Mouse (Mus musculus) lung, embryonic 15.5 days (tissue): ENCODE measurements around the gene Tbc1d23. TPM values are rescaled to one million over a fixed set of nuclear protein-coding genes. Genes with fewer than 3 reads are reported as not detected.

Experiments
- ATAC-seq: fragments of 200-750 bp; cut with Nextera tagmentation; 2 replicates; pipeline ENCODE4 v1.8.0; 2017; ENCODE audit warnings: moderate number of reproducible peaks, borderline replicate concordance; ENCODE audit not compliant: low FRiP score, low TSS enrichment; ENCODE audit errors: extremely low read depth
- H3K27ac ChIP-seq: fragments of 300-500 bp; sonication (generic); 2 replicates; pipeline ENCODE4 v1.5.1; 2015; ENCODE audit warnings: moderate library complexity, mild to moderate bottlenecking, inconsistent platforms
- H3K27me3 ChIP-seq: fragments of 300-500 bp; sonication (generic); 2 replicates; pipeline ENCODE4 v1.6.1; 2015; ENCODE audit warnings: inconsistent platforms
- H3K36me3 ChIP-seq: fragments of 300-500 bp; sonication (generic); 2 replicates; pipeline ENCODE4 v1.6.1; 2015; ENCODE audit warnings: inconsistent platforms
- H3K4me1 ChIP-seq: fragments of 300-500 bp; sonication (generic); 2 replicates; pipeline ENCODE4 v1.6.1; 2015; ENCODE audit warnings: inconsistent platforms
- H3K4me2 ChIP-seq: fragments of 300-500 bp; sonication (generic); 2 replicates; pipeline ENCODE4 v1.6.1; 2015; ENCODE audit warnings: inconsistent platforms, mild to moderate bottlenecking, moderate library complexity
- H3K4me3 ChIP-seq: fragments of 300-500 bp; sonication (generic); 2 replicates; pipeline ENCODE4 v1.5.1; 2015; ENCODE audit warnings: mild to moderate bottlenecking, inconsistent platforms
- H3K9ac ChIP-seq: fragments of 300-500 bp; sonication (generic); 2 replicates; pipeline ENCODE4 v1.6.1; 2015; ENCODE audit warnings: inconsistent platforms
- H3K9me3 ChIP-seq: fragments of 300-500 bp; sonication (generic); 2 replicates; pipeline ENCODE4 v1.6.1; 2016; ENCODE audit warnings: inconsistent platforms
- WGBS: fragments of 180-500 bp; shearing (Covaris S2); methylation state at CpG from one replicate; pipeline ENCODE4 v1.1.7; 2015; 5-methylcytosine and 5-hydroxymethylcytosine counted together
- polyA plus RNA-seq: library from polyadenylated mRNA; unstranded; fragments of >200 nt; fragmentation: Nextera tagmentation; extraction: Ambion mirVana; gene quantifications from 2 replicates; pipeline ENCODE4 v1.2.1, GENCODE M21; 2015

The Tbc1d23 gene
- polyA plus RNA-seq, 1 experiment from 2014 or later, result 22.5 TPM

DNA sequence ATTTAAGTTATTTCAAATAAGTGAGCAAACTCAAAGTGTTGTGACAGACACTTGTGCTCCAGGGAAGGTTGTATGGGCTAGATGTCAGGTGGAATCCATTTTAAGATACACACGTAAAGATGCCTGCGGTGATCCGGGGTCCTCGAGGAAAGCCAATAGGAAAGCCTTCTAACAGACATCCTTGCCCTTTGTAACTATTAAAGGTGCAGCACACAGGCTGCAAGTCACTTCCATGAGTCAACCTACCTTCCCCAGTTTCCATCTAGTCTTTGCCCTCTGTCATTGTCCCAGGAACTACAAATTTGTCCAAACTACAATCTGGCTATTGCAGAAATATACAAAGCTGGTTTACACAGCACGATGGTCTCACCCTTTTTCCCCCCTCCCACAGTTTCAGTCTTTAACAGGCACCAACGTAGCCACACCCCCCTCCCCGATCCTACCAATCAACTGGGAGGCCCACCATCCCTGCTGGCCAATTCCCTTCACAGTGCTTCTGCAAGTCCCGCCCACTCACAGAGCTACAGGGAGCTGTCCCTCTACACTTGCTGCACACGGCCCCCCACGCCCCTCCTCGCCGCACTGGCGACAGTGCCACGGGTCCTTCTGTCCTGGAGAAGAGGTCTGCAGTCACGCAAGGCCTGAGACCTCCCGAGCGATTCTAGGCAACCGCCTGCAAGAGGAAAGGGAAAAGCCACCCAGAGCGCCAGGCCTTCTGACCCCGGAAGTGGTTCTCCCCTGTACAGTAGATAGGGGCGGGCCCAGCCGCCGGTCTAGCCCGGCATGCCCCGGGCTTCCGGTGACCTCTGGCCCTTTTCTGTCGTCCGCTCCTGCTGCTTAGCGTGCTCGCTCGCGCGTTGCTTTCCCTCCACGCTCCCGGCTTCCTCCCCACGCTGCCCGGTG is 110.1 kb downstream of the Tbc1d23 start, which contains the start of gene Tomm70a:
Gene Tomm70a (plus strand): TSS at position 791 of the 903 bp plus-strand sequence.
- WGBS, result under 1% methylated on average over 37 of the region's 37 CpGs
- Histone ChIP-seq H3K9me3 (no peaks in the 10 kb centered on the region), H3K4me3 (peak within 1 kb of the TSS; percentile 86), H3K9ac (peak within 1 kb of the TSS; percentile 93), H3K27me3 (no peaks in the 10 kb centered on the region), H3K27ac (peak within 1 kb of the TSS; percentile 92), H3K36me3 (no peaks in the 10 kb centered on the region), H3K4me1 (peaks cover 14% of the 10 kb centered on the region), H3K4me2 (peak within 1 kb of the TSS; percentile 62)
- ATAC-seq, result peak; percentile 99

Other genes starting within 250 kb of the Tbc1d23 start
- 0.08 TPM in 1 of 2 replicates, not detected in the other for gene Tmem45a2, start 160.1 kb downstream of the Tbc1d23 start, polyA plus RNA-seq
- gene Tomm70a, start 109.8 kb downstream of the Tbc1d23 start, polyA plus RNA-seq, result 38.9 and 39.2 TPM in 2 replicates
- 69.9 and 72.4 TPM in 2 replicates for gene Nit2, start 64.2 kb downstream of the Tbc1d23 start, polyA plus RNA-seq
- gene Tmem30c, start 61.4 kb upstream of the Tbc1d23 start, polyA plus RNA-seq, result not detected in 2 replicates
- gene Filip1l, start 121.6 kb upstream of the Tbc1d23 start, polyA plus RNA-seq, result 28.0 and 28.8 TPM in 2 replicates